Mouse (Mus musculus) left cerebral cortex, adult 8-10 months (tissue): ENCODE measurements at regions not wholly inside any gene's neighbourhood (a gene's known extent, or its start where the extent isn't known, plus 50 kb on each side); places are given as distances from the start of the nearest gene placed in this dataset.

Experiments
- DNase-seq, 2 experiments: peaks; one replicate each; pipeline ENCODE4 v3.0.0; 2022; ENCODE audit warnings: low spot score in 2 of 2

DNA sequence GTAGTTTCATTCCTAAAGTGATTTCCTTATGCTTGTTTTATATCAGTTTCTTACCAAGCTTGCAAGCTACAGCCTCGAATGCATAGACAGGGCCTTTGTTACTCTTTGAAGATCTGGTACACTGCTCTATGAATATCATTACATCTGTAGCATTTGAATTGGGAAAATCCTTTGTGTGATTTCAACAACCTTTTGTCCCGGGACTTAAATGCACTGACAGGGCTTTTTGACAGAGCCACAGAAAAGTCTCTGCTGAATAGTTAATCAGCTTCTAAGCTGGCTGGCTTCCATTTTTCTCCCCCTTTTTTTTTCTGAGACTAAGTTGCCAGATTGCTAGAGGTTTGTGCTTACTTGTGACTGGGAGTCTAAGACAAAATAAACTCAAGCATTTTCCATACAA is 80.2 kb downstream of the Ednrb start:
- peak in 1 of 2 experiments; percentile 36 for DNase-seq

DNA sequence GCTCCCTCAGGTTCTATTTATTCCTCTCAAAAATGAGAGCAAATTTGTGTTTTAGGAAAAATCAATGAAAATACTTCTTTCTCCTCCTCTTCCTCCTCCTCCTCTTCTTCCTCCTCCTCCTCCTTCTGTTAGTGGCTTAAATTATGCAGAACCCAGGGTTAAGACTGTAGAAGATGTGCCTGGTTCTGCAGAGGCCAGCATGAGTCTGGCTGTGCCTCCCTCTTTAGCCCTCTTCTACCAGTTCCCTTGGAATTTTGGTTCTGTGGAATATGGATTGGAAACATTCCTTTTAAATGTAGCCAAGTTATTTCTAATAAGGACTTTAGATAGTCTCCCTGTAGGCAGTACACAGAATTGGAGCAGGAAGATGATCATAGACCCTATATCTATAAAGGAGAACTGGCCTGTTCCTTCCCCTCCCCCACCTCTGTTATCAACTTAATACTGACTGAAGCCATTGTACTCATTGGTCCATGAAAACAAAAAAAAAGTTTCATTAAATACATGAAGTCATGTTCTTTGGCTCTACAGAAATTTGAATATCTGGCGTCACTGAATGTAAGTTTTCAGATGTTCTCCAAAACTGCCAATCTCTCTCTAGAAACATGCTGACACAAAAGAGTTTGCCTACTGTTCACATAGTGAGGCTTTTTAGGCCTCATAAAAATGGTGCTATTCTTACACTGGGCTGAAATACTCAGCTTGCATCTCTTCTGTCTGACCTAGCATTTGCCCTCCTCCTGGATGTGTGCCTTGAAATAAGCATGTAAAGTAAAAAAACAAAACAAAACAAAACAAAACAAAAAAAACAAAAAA is 80.8 kb downstream of the Ednrb start:
- no peak for DNase-seq

DNA sequence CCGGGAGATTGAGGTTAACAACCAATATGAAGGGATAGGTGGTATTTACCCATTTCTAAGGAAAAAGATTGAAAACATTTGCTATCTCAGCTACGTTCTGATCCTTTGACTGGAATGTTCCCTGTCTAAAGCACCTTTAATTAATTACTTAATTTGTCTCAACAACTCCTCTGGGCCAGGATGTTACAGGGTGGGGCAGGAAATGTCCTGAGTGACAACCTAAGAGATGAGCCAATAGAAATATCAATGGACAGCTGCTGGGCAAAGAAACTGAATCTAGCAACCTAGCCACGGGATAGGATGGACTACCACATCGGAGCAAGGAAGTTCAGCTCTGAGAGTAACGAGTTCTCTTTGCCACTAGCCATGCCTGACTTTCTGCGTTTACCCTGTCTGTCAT is 84.8 kb downstream of the Ednrb start:
- DNase-seq, result no peak
